Mouse (Mus musculus) erythroblast, embryonic 14.5 days (primary cell): ENCODE results near the gene Aco1.

Experiments used
- GATA1 ChIP-seq: IDR thresholded peaks from 2 replicates; pipeline ENCODE4 v1.6.1; 2012; ENCODE audit warnings: low read length, inconsistent platforms, mixed read lengths
- TAL1 ChIP-seq: IDR thresholded peaks from 3 replicates; pipeline ENCODE4 v1.6.1; 2012; ENCODE audit warnings: low read length, inconsistent platforms, mixed read lengths

- no peak for TF ChIP-seq TAL1
- no peak for TF ChIP-seq GATA1
Observed at GRCm38 (mm10) chr4:40182651-40183320, 39.9 kb downstream of the Aco1 start.
